Mouse (Mus musculus): ENCODE measurements around the gene Lmx1a.

The Lmx1a gene

GRCm38 (mm10) chr1:167781787-167782484 lies 92.9 kb downstream of the Lmx1a start:
- peak; percentile 53 for DNase-seq (ENCODE audit: low read depth, low spot score)

- DNase-seq (ENCODE audit: low read depth, low spot score) = no peak
These were observed 95.0 kb downstream of the Lmx1a start for GRCm38 (mm10) chr1:167784067-167784466.

- no peak for DNase-seq (ENCODE audit: low read depth, low spot score)
These were observed 99.8 kb downstream of the Lmx1a start for GRCm38 (mm10) chr1:167788684-167789413.

- no peak for DNase-seq (ENCODE audit: low read depth, low spot score)
These were observed 100.4 kb downstream of the Lmx1a start for GRCm38 (mm10) chr1:167789448-167789847.

- no peak for DNase-seq (ENCODE audit: low read depth, low spot score)
These were observed 101.7 kb downstream of the Lmx1a start for GRCm38 (mm10) chr1:167790688-167791087.

GRCm38 (mm10) chr1:167791221-167791620 lies 102.2 kb downstream of the Lmx1a start:
- DNase-seq (ENCODE audit: low read depth, low spot score) = no peak

GRCm38 (mm10) chr1:167801923-167802322 lies 112.9 kb downstream of the Lmx1a start:
- no peak for DNase-seq (ENCODE audit: low read depth, low spot score)

GRCm38 (mm10) chr1:167802510-167803271 lies 113.7 kb downstream of the Lmx1a start:
- DNase-seq (ENCODE audit: low read depth, low spot score) = no peak

GRCm38 (mm10) chr1:167803351-167803981 lies 114.4 kb downstream of the Lmx1a start:
- no peak for DNase-seq (ENCODE audit: low read depth, low spot score)

- no peak for DNase-seq (ENCODE audit: low read depth, low spot score)
These were observed 115.8 kb downstream of the Lmx1a start for GRCm38 (mm10) chr1:167804836-167805235.

GRCm38 (mm10) chr1:167811141-167811540 lies 122.1 kb downstream of the Lmx1a start:
- DNase-seq (ENCODE audit: low read depth, low spot score) = no peak

GRCm38 (mm10) chr1:167815166-167815565 lies 126.1 kb downstream of the Lmx1a start:
- DNase-seq (ENCODE audit: low read depth, low spot score) = no peak

GRCm38 (mm10) chr1:167817028-167817427 lies 128.0 kb downstream of the Lmx1a start:
- DNase-seq (ENCODE audit: low read depth, low spot score) = no peak

GRCm38 (mm10) chr1:167817616-167818015 lies 128.6 kb downstream of the Lmx1a start:
- no peak for DNase-seq (ENCODE audit: low read depth, low spot score)

GRCm38 (mm10) chr1:167820031-167820430 lies 131.0 kb downstream of the Lmx1a start:
- no peak for DNase-seq (ENCODE audit: low read depth, low spot score)

GRCm38 (mm10) chr1:167821125-167821524 lies 132.1 kb downstream of the Lmx1a start:
- no peak for DNase-seq (ENCODE audit: low read depth, low spot score)

GRCm38 (mm10) chr1:167830291-167830690 lies 141.3 kb downstream of the Lmx1a start:
- no peak for DNase-seq (ENCODE audit: low read depth, low spot score)

- DNase-seq (ENCODE audit: low read depth, low spot score) = no peak
These were observed 142.6 kb downstream of the Lmx1a start for GRCm38 (mm10) chr1:167831601-167832000.

- DNase-seq (ENCODE audit: low read depth, low spot score) = no peak
These were observed 165.8 kb downstream of the Lmx1a start for GRCm38 (mm10) chr1:167854801-167855200.

GRCm38 (mm10) chr1:167872028-167872427 lies 183.0 kb downstream of the Lmx1a start:
- DNase-seq (ENCODE audit: low read depth, low spot score) = no peak

GRCm38 (mm10) chr1:167874099-167874498 lies 185.1 kb downstream of the Lmx1a start:
- no peak for DNase-seq (ENCODE audit: low read depth, low spot score)

- DNase-seq (ENCODE audit: low read depth, low spot score) = no peak
These were observed 188.9 kb downstream of the Lmx1a start for GRCm38 (mm10) chr1:167877931-167878330.

Data from A20 (cell line).